Mouse (Mus musculus) olfactory bulb, adult 2 months (tissue): Measurements from ENCODE around the gene Slc41a2. TPM values are rescaled to one million over a fixed set of nuclear protein-coding genes. Genes with fewer than 3 reads are reported as not detected.

Experiments
- H3K27ac ChIP-seq: fragments of 200-500 bp; 2 replicates; pipeline ENCODE4 v1.5.1; 2012; ENCODE audit warnings: low read depth, low read length; ENCODE audit not compliant: insufficient read depth
- H3K4me1 ChIP-seq: fragments of 200-500 bp; 2 replicates; pipeline ENCODE4 v1.6.1; 2012; ENCODE audit warnings: low read length; ENCODE audit not compliant: control insufficient read depth, insufficient read depth
- H3K4me3 ChIP-seq: fragments of 200-500 bp; 2 replicates; pipeline ENCODE4 v1.5.1; 2012; ENCODE audit warnings: mild to moderate bottlenecking, low read depth, low read length, moderate library complexity; ENCODE audit not compliant: insufficient read depth
- CTCF ChIP-seq: fragments of 200-500 bp; IDR thresholded peaks from 2 replicates; pipeline ENCODE4 v1.5.1; 2012; ENCODE audit warnings: low read depth, mild to moderate bottlenecking, low read length, moderate library complexity; ENCODE audit not compliant: insufficient read depth
- POLR2A ChIP-seq: fragments of 200-500 bp; IDR thresholded peaks from 2 replicates; pipeline ENCODE4 v1.6.1; 2012; ENCODE audit warnings: mild to moderate bottlenecking, low read depth, low read length, moderate library complexity; ENCODE audit not compliant: insufficient read depth
- WGBS: fragments of 180-500 bp; shearing (Covaris S2); methylation state at CpG from one replicate; pipeline ENCODE4 v1.1.7; 2018; 5-methylcytosine and 5-hydroxymethylcytosine counted together
- polyA plus RNA-seq: library from polyadenylated mRNA; stranded (reverse); fragments of >200 nt; gene quantifications from 2 replicates; pipeline ENCODE4 v1.2.4, GENCODE M21; 2012; ENCODE audit warnings: low replicate concordance; ENCODE audit not compliant: missing spikeins, insufficient read depth, insufficient read length

Slc41a2 gene
- polyA plus RNA-seq, 1 experiment: not detected

DNA sequence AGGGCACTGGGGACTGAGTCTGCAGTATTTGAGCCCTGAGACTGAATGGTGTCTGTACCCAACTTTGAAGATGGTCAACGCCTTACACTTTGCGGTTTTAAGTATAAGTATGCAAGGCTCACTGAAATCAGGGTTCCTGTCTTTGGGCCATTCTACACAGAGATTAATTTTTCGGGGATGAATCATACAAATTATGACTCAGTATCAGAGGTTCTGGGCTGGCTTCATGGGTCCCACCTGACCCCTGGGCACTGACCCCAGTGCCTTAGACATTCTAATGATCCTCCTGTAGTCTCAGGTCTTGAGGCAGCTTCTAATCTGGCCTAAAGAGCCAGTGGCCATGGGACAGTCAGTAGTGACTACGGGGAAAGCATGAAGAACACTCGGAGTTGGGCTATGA lies 148.6 kb downstream of the Slc41a2 start:
- WGBS: 98% methylated on average over 5 of the region's 5 CpGs
- Histone ChIP-seq H3K4me1 (peaks cover 36% of the 10 kb centered on the region), H3K27ac (no peak overlapping the region), H3K4me3 (no peak overlapping the region)
- TF ChIP-seq CTCF: no peak
- TF ChIP-seq POLR2A: no peak

DNA sequence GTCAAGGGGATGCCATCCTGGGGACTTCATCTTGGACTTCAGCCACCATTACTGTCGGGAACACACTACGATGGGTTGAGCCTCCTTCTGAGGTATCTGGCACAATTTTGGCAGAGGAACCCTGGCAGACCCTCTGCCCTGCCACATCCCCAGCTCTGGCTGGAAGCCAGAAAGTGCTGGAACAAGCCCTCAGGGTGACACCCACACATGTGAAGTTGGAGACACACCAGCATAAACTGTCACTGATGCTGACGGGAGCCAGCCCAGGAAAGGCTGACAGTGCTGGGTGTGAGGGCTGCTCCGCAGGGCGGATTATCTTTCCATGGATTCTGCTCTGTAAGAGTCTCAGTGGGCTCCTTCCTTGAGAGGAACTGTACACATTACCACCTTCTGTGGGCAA lies 150.7 kb downstream of the Slc41a2 start:
- 32% methylated on average over 5 of the region's 5 CpGs for WGBS
- no peak overlapping the region for H3K27ac ChIP-seq
- H3K4me1 ChIP-seq: peaks cover 42% of the 10 kb centered on the region
- no peak for TF ChIP-seq POLR2A
- no peak for TF ChIP-seq CTCF
- no peak overlapping the region for H3K4me3 ChIP-seq

GRCm38 (mm10) chr10:83186167-83186566 lies 151.5 kb downstream of the Slc41a2 start:
- Histone ChIP-seq H3K4me1 (peaks cover 41% of the 10 kb centered on the region), H3K4me3 (no peak overlapping the region), H3K27ac (no peak overlapping the region)
- 88% methylated on average over 8 of the region's 8 CpGs for WGBS
- no peak for TF ChIP-seq CTCF
- no peak for TF ChIP-seq POLR2A

GRCm38 (mm10) chr10:83185121-83185520 lies 152.6 kb downstream of the Slc41a2 start:
- H3K4me1 ChIP-seq: peaks cover 40% of the 10 kb centered on the region
- TF ChIP-seq CTCF (no peak), POLR2A (no peak)
- H3K4me3 ChIP-seq: no peak overlapping the region
- 88% methylated on average over 6 of the region's 6 CpGs for WGBS
- no peak overlapping the region for H3K27ac ChIP-seq

DNA sequence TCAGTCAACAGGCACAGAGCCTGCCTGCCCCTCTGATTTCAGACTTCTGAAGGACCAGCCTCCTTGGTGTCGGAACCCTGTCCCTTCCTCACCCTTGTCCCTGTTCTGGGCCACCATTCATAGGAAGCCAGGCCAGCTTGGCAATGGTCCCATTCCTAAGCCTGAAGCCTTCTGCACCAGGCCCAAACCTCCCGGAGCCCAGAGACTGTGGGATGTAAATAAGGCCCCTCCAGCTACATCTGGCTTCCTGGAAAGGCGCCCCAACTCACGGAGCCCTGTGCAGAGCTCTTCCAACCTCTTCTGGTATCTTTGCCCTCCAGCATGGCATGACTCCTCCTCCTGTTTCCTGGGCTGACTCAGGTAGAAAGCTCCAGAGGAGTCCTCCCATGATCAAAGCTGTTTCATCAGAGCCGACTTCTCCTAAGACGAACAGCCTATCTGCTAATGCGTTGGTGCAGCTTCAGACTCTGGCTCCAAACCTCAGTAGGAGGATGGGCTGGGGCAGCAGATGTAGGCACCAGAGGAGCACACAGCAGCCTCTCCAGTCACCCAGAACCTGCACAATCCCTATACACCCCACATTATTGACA lies 153.1 kb downstream of the Slc41a2 start:
- TF ChIP-seq CTCF (no peak), POLR2A (no peak)
- no peak overlapping the region for H3K27ac ChIP-seq

GRCm38 (mm10) chr10:83183634-83184479 lies 153.8 kb downstream of the Slc41a2 start:
- TF ChIP-seq POLR2A (no peak), CTCF (no peak)
- H3K4me3 ChIP-seq: no peak overlapping the region
- no peak overlapping the region for H3K27ac ChIP-seq
- H3K4me1 ChIP-seq: peaks cover 40% of the 10 kb centered on the region
- WGBS: 71% methylated on average over 12 of the region's 12 CpGs

More for the DNA sequence above, 153.1 kb downstream of the Slc41a2 start:
- H3K4me3 ChIP-seq: no peak overlapping the region
- H3K4me1 ChIP-seq: peaks cover 40% of the 10 kb centered on the region
- 40% methylated on average over 7 of the region's 7 CpGs for WGBS

DNA sequence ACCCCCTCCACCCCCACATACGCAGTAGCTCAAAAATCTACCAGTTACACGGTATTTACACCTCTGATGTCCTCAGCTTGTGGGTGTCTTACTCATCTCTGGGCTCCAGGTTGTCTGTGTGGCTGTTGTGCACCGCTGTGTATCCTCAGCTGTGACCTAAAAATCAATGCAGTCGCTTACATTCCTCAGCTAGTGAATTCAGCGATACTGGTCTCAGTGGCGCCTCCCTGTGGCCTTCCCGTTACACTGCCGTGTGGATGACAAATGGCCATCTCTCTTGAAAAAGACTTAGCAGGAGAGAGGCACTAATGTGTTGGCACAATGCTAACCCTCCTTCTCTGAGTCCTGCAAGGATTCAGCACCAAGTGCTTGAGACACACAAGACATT lies 155.1 kb downstream of the Slc41a2 start:
- WGBS: 34% methylated on average over 8 of the region's 8 CpGs
- peaks cover 41% of the 10 kb centered on the region for H3K4me1 ChIP-seq
- H3K27ac ChIP-seq: 0 out of 2 replicates have a peak overlapping the region, but pooled peaks have one; percentile 49
- H3K4me3 ChIP-seq: no peak overlapping the region
- TF ChIP-seq POLR2A (no peak), CTCF (peak; percentile 41; the same call in 1 of the 2 replicates)

DNA sequence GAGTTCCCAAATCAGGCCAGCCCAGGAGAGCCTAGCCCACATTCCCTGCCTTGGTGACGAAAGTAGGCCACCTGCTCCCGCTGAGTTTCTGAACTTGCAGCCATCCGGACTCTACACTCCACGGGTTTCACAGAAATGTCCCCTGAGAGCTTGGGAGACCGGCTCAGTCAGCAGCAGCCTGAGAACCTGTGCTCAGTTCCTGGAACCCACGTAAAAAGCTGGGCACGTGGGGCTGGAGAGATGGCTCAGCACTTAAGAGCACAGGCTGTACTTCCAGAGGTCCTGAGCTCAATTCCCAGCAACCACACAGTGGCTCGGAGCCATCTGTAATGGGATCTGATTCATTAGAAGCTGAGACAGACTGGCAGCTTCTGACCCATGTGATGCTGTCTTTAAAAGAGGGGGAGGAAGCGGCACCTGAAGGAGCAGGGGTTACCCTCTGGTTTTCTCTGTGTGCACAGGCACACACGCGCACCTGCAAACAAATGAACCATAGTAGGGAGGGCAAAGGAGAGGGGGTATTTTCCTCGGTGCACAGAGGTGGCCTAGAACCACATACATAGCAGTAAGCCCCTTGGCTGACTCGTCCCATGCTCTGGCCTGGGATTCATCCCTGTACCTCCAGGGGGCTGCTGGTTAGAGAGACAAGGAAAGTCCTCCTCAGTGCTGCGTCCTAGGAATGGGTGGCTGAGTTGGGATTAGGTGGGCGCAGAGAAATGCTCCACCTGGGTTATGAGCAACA lies 155.7 kb downstream of the Slc41a2 start:
- 70% methylated on average over 15 of the region's 15 CpGs for WGBS
- Histone ChIP-seq H3K27ac (peak overlapping the region; percentile 49; the same call in 1 of the 2 replicates), H3K4me3 (no peak overlapping the region), H3K4me1 (peaks cover 44% of the 10 kb centered on the region)
- TF ChIP-seq CTCF (no peak), POLR2A (no peak)

Other genes with a start within 250 kb of the Slc41a2 start
- gene D10Wsu102e, start 22.3 kb upstream of the Slc41a2 start, polyA plus RNA-seq: 2.4 TPM in 1 of 2 replicates, not detected in the other
- gene Aldh1l2, start 196.3 kb upstream of the Slc41a2 start, polyA plus RNA-seq: not detected in 2 replicates
- not detected in 2 replicates for gene Washc4, start 205.9 kb upstream of the Slc41a2 start, polyA plus RNA-seq